In the genomic region with DNA sequence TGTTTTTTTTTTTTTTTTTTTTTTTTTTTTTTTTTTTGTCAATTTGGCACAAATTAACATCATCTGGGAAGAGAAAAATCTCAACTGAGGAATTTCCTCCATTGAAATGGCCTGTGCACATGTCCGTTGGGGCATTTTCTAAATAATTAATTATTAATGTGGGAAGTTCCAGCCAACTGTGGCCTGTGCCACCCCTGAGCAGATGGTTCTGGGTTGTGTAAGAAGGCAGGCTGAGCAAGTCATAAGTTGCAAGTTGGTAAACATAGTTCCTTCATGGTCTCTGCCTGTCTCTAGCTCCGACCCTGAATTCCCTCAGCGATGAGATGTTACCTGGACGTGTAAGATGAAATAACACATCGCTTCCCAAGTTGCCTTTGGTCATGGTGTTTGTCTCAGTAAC, we compare ENCODE assay signal across 33 mouse cellular contexts. TPM values are rescaled to one million over a fixed set of nuclear protein-coding genes. Genes with fewer than 3 reads are reported as not detected.
DNase-seq lines count a peak whose midpoint lies in the region; ATAC-seq and TF ChIP-seq lines count a peak whose summit lies in the region.
"Had no signal": no experiment of that assay in that cellular context is flagged by ENCODE, and none has a peak within 500 bp of the region (broad histone marks: within the 10 kb centered on the region; RNA-seq: fewer than 3 reads in every experiment).

No protein-coding gene starts in this region.

- TF ChIP-seq CTCF in Patski (IDR thresholded peaks at IDR 0.05), result no peak

- H3K4me3 ChIP-seq in kidney, embryonic 14.5 days (ENCODE audit: low read length), result no peak overlapping the region
- H3K4me3 ChIP-seq in brown adipose tissue, adult 24 weeks (ENCODE audit: insufficient read depth, low read depth, low read length), result no peak overlapping the region
- H3K4me3 ChIP-seq: embryonic facial prominence, embryonic 13.5 days; forebrain, embryonic 10.5 days; heart, embryonic 10.5 days; heart, embryonic 15.5 days; hindbrain, embryonic 13.5 days; layer of hippocampus, adult 2 months; left cerebral cortex, adult 2 months; limb, embryonic 13.5 days; liver, embryonic 13.5 days; midbrain, embryonic 15.5 days; neural tube, embryonic 12.5 days had no signal

- CTCF ChIA-PET in Patski (lab: Charles Lee), result interaction anchor here (1.7 kb wide), 1 partner anchor 216 kb away, joined by 3 read pairs; no protein-coding TSS in a partner anchor

- WGBS in kidney, embryonic 14.5 days, result 92% methylated on average over 5 of the region's 5 CpGs

- H3K27me3 ChIP-seq in kidney, embryonic 14.5 days (ENCODE audit: control insufficient read depth, insufficient read depth, low read length), result no peaks in the 10 kb centered on the region; the same call in 1 of the 2 replicates
- H3K27me3 ChIP-seq in Patski, result no peaks in the 10 kb centered on the region
- H3K27me3 ChIP-seq: midbrain, embryonic 15.5 days; neural tube, embryonic 12.5 days had no signal

- no peak overlapping the region for H3K4me2 ChIP-seq in kidney, embryonic 14.5 days (replicated peaks; ENCODE audit: low read depth, low read length)
- H3K4me2 ChIP-seq: embryonic facial prominence, embryonic 13.5 days; heart, embryonic 15.5 days; hindbrain, embryonic 13.5 days; limb, embryonic 13.5 days; liver, embryonic 13.5 days; midbrain, embryonic 15.5 days; neural tube, embryonic 12.5 days had no signal

- no peaks in the 10 kb centered on the region for H3K9me3 ChIP-seq in kidney, embryonic 14.5 days (ENCODE audit: control insufficient read depth, low read length)
- H3K9me3 ChIP-seq: embryonic facial prominence, embryonic 13.5 days; forebrain, embryonic 10.5 days; heart, embryonic 10.5 days; heart, embryonic 15.5 days; hindbrain, embryonic 13.5 days; limb, embryonic 13.5 days; liver, embryonic 13.5 days; midbrain, embryonic 15.5 days; neural tube, embryonic 12.5 days had no signal

- in situ Hi-C loops in Patski (cut with MboI; ENCODE audit: low pct_unique_long_range_greater_than_20kb), result no loop called here

- no peak for ATAC-seq in kidney, embryonic 14.5 days (ENCODE audit: low FRiP score, low TSS enrichment)
- peak; percentile 34 for ATAC-seq in Patski
- ATAC-seq: forebrain, postnatal 0 days; intestine, postnatal 0 days; lung, postnatal 0 days; midbrain, embryonic 15.5 days had no signal

- H3K9ac ChIP-seq in kidney, embryonic 14.5 days (ENCODE audit: low read depth, low read length), result no peak overlapping the region
- H3K9ac ChIP-seq: embryonic facial prominence, embryonic 13.5 days; forebrain, postnatal 0 days; heart, embryonic 15.5 days; hindbrain, embryonic 13.5 days; limb, embryonic 13.5 days; liver, embryonic 13.5 days; midbrain, embryonic 15.5 days; neural tube, embryonic 12.5 days had no signal

- no peaks in the 10 kb centered on the region for H3K36me3 ChIP-seq in kidney, embryonic 14.5 days (ENCODE audit: control insufficient read depth, insufficient read depth, low read length)
- H3K36me3 ChIP-seq: embryonic facial prominence, embryonic 13.5 days; forebrain, embryonic 10.5 days; heart, embryonic 10.5 days; heart, embryonic 15.5 days; hindbrain, embryonic 13.5 days; limb, embryonic 13.5 days; liver, embryonic 13.5 days; midbrain, embryonic 15.5 days; neural tube, embryonic 12.5 days had no signal

- no peak overlapping the region for H3K27ac ChIP-seq in kidney, embryonic 14.5 days (ENCODE audit: low read depth, low read length)
- H3K27ac ChIP-seq in brown adipose tissue, adult 24 weeks (replicated peaks; ENCODE audit: low read depth, low read length), result peak overlapping the region; percentile 58; the same call in 1 of the 2 replicates
- H3K27ac ChIP-seq: embryonic facial prominence, embryonic 13.5 days; heart, embryonic 10.5 days; heart, embryonic 15.5 days; hindbrain, embryonic 13.5 days; layer of hippocampus, adult 2 months; left cerebral cortex, adult 2 months; limb, embryonic 13.5 days; liver, embryonic 13.5 days; macrophage; midbrain, embryonic 15.5 days; neural tube, embryonic 12.5 days had no signal

- intact Hi-C loops in left cerebral cortex, postnatal 25 days (cut with DNase I), result no loop called here

- no peaks in the 10 kb centered on the region for H3K4me1 ChIP-seq in kidney, embryonic 14.5 days (ENCODE audit: control insufficient read depth, insufficient read depth, low read length)
- H3K4me1 ChIP-seq in brown adipose tissue, adult 24 weeks (ENCODE audit: control insufficient read depth, insufficient read depth, insufficient read length, low read length), result peaks cover 7% of the 10 kb centered on the region; the same call in 1 of the 2 replicates
- H3K4me1 ChIP-seq: liver, embryonic 13.5 days had no signal

- DNase-seq in kidney, adult 18-20 months, result peak; percentile 27
- DNase-seq in Patski (ENCODE audit: low read depth, low spot score), result no peak
- DNase-seq in kidney, postnatal 14 days, result peak; percentile 46
- no peak for DNase-seq in neural tube, embryonic 10.5 days (ENCODE audit: extremely low spot score, low spot score)
- no peak for DNase-seq in left cerebral cortex, postnatal 25 days (ENCODE audit: low spot score in 2 of 2)
- DNase-seq: adrenal gland, postnatal 10 days; B cell, adult 2 months; cerebellum, adult 18-20 months; forebrain, postnatal 0 days; gastrocnemius, postnatal 10 days; heart, postnatal 36 days; liver, embryonic 13.5 days; lung, adult 18-20 months; right cerebral cortex, adult 18-20 months; spleen, adult 18-20 months; thymus, postnatal 14 days had no signal

- POLR2A ChIA-PET in Patski (lab: Charles Lee), result interaction anchor here (0.6 kb wide), 1 partner anchor 555 kb away, joined by 3 read pairs; no protein-coding TSS in a partner anchor

RNA-seq across cellular contexts. Expression of a gene that starts 16.7 kb away (rescaled TPM):
- 17.3 and 26.7 TPM in 2 replicates for polyA plus RNA-seq in kidney, embryonic 14.5 days (2014; fragmentation: Nextera tagmentation; extraction: Ambion mirVana)
- polyA plus RNA-seq in Patski (2021), result 1.4 TPM
- 2.9 and 7.2 TPM in 2 replicates for polyA plus RNA-seq in brown adipose tissue, adult 24 weeks (2012; ENCODE audit: insufficient read depth, insufficient read length, missing spikeins)
- 1 to 10 TPM; 7.3 to 9.8 TPM for total RNA-seq in left cerebral cortex, postnatal 25 days (2021)
- total RNA-seq: common myeloid progenitor, adult 5-6 weeks; megakaryocyte-erythroid progenitor cell, adult 5-6 weeks had no signal
- polyA plus RNA-seq: macrophage had no signal

Comparison
In these comparisons a context has a peak if more than half of its experiments do, and no peak if none do; other contexts are left out.
1. DNase-seq: peak in kidney, adult 18-20 months (single experiment) and kidney, postnatal 14 days (single experiment); none in Patski (single experiment), neural tube, embryonic 10.5 days (single experiment) and left cerebral cortex, postnatal 25 days (0 of 2).